Mouse (Mus musculus): ENCODE results near the gene Map2k7. TPM values are rescaled to one million over a fixed set of nuclear protein-coding genes. Genes with fewer than 3 reads are reported as not detected.
"Not testable (repeated sequence)": the region's sequence is repeated elsewhere in the genome, so short reads cannot be mapped to it uniquely, and the experiment has no call there.

The Map2k7 gene
- polyA plus RNA-seq, 1 experiment = 35.0 TPM

DNA sequence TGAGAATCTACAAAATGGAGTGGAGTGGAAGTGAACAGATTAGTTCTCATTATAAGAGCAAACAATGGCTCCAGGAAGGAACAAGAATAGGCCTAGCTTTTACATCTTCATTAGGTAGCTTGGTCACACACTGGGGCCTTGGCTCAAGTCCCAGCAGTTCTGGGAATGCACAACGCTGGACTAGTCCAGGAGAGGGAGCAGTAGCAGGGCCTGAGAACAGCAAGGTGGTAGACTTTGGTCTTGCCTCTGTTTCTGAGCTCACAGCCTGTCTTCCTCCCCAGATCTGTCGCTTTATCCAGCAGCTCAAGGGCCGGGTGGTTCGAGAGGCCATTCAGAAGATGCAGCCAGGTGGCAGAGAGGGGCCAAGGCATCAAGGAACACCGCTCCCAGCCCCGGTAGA is 15.5 kb downstream of the Map2k7 start:
- no peaks in the 10 kb centered on the region for H3K27me3 ChIP-seq (ENCODE audit: control insufficient read depth, insufficient read depth, insufficient read length)
- H3K4me2 ChIP-seq (ENCODE audit: low read depth) = peak overlapping the region; percentile 97
- TF ChIP-seq MAX (IDR thresholded peaks at IDR 0.05; ENCODE audit: low read depth) = no peak
- no peak for TF ChIP-seq SRF (IDR thresholded peaks at IDR 0.05; ENCODE audit: control insufficient read depth, insufficient read length, low read depth)
- no peak for TF ChIP-seq REST (IDR thresholded peaks at IDR 0.05; ENCODE audit: insufficient read depth, insufficient read length)
- TF ChIP-seq TCF12 (IDR thresholded peaks at IDR 0.05; ENCODE audit: insufficient read depth, poor library complexity, severe bottlenecking) = no peak
- TF ChIP-seq E2F4 (IDR thresholded peaks at IDR 0.05; ENCODE audit: insufficient read depth) = no peak
- no peak for TF ChIP-seq MYOG (IDR thresholded peaks at IDR 0.05; ENCODE audit: control insufficient read depth in 1 of 3, insufficient read depth in 1 of 3, insufficient read length in 2 of 3, low read depth in 2 of 3)
- no peak for TF ChIP-seq MYOD1 (IDR thresholded peaks at IDR 0.05; ENCODE audit: control insufficient read depth in 1 of 3, insufficient read length in 2 of 3, low read depth in 2 of 3)
- no peak for TF ChIP-seq USF1 (IDR thresholded peaks at IDR 0.05; ENCODE audit: low read depth)
- TF ChIP-seq CEBPB (IDR thresholded peaks at IDR 0.05; ENCODE audit: insufficient read depth, poor library complexity, severe bottlenecking) = no peak
- TF ChIP-seq POLR2A (IDR thresholded peaks at IDR 0.05; ENCODE audit: insufficient read length, low read depth) = no peak
- no peak for TF ChIP-seq POLR2AphosphoS2 (IDR thresholded peaks at IDR 0.05; ENCODE audit: insufficient read length, low read depth)
- no peak for TF ChIP-seq TCF3 (IDR thresholded peaks at IDR 0.05; ENCODE audit: insufficient read length, low read depth)
- no peaks in the 10 kb centered on the region for H3K36me3 ChIP-seq (ENCODE audit: control insufficient read depth, insufficient read depth)
- H3ac ChIP-seq (ENCODE audit: control insufficient read depth, insufficient read length) = peak overlapping the region; percentile 74
- peak overlapping the region; percentile 46 for H3K4me3 ChIP-seq
- no peaks in the 10 kb centered on the region for H3K79me2 ChIP-seq (ENCODE audit: control insufficient read depth, insufficient read depth)

DNA sequence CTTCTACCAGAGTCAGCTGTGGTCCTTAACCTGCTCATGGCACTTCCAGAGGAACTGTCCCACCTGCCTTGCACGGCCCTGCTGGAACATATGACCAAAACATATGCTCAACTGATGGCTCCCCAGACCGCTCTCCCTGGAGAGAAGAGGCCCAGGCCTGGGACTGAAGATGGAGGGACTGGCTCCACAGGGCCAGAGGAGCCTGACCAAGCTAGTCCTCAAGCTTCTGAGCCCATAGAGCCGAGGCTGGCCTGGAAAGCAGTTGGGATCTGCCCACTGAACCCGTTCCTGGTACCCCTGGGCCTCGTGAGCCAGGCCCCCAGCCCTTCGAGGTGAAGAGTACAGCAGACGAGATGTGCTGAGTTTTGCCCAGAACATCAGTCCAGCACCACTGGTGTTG is 16.9 kb downstream of the Map2k7 start:
- not testable (repeated sequence) for H3ac ChIP-seq (ENCODE audit: control insufficient read depth, insufficient read length); H3K4me2 ChIP-seq (ENCODE audit: low read depth); H3K79me2 ChIP-seq (ENCODE audit: control insufficient read depth, insufficient read depth); H3K4me3 ChIP-seq; H3K27me3 ChIP-seq (ENCODE audit: control insufficient read depth, insufficient read depth, insufficient read length); H3K36me3 ChIP-seq (ENCODE audit: control insufficient read depth, insufficient read depth)

DNA sequence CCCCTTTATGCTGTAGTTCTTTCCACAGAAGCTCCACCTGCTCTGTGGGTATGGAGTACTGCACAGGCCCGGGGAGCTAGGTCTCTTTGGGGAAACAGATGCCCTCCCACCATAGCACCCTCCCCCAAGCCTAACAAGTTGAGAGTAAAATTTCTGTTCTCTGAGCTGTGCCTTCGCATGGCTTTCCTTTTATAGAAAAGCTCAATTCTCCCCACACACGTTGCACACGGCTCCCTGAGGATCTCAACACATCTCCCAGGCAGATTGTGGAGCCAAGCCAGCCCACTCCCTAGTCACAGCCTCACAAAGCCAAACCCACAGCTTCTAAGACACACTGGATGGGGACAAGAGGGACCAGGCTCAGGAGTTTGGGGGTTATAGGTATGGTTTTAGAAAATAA is 18.4 kb downstream of the Map2k7 start:
- Histone ChIP-seq H3K27me3 (ENCODE audit: control insufficient read depth, insufficient read depth, insufficient read length) (no peaks in the 10 kb centered on the region), H3K36me3 (ENCODE audit: control insufficient read depth, insufficient read depth) (peaks cover 5% of the 10 kb centered on the region), H3ac (ENCODE audit: control insufficient read depth, insufficient read length) (no peak overlapping the region), H3K4me3 (no peak overlapping the region), H3K4me2 (ENCODE audit: low read depth) (no peak overlapping the region), H3K79me2 (ENCODE audit: control insufficient read depth, insufficient read depth) (no peaks in the 10 kb centered on the region)
- TF ChIP-seq E2F4 (IDR thresholded peaks at IDR 0.05; ENCODE audit: insufficient read depth) = no peak

DNA sequence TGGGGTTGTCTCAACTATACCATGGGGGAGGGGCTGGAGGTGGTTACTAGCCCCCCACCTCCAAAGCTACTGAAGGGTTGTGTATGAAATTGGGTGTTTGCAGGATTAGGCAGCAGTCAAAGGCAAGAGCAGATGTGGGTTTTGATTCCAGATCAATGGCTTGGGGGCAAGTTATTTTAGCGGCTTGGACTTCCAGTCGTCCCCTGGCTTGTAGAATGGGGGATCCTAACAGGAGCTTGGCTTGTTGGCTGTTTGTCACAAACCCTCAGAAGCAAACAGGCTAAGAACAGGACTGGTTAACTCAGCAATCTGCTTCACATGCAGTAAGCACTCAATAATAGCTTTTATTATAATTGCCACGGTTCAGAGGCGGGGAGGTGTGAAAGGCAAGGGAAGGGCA is 18.8 kb downstream of the Map2k7 start:
- Histone ChIP-seq H3ac (ENCODE audit: control insufficient read depth, insufficient read length) (no peak overlapping the region), H3K4me3 (no peak overlapping the region), H3K79me2 (ENCODE audit: control insufficient read depth, insufficient read depth) (no peaks in the 10 kb centered on the region), H3K27me3 (ENCODE audit: control insufficient read depth, insufficient read depth, insufficient read length) (no peaks in the 10 kb centered on the region), H3K4me2 (ENCODE audit: low read depth) (no peak overlapping the region), H3K36me3 (ENCODE audit: control insufficient read depth, insufficient read depth) (peaks cover 5% of the 10 kb centered on the region)
- TF ChIP-seq TCF12 (IDR thresholded peaks at IDR 0.05; ENCODE audit: insufficient read depth, poor library complexity, severe bottlenecking) (no peak), TCF3 (IDR thresholded peaks at IDR 0.05; ENCODE audit: insufficient read length, low read depth) (no peak), MYOD1 (IDR thresholded peaks at IDR 0.05; ENCODE audit: control insufficient read depth in 1 of 3, insufficient read length in 2 of 3, low read depth in 2 of 3) (no peak)

DNA sequence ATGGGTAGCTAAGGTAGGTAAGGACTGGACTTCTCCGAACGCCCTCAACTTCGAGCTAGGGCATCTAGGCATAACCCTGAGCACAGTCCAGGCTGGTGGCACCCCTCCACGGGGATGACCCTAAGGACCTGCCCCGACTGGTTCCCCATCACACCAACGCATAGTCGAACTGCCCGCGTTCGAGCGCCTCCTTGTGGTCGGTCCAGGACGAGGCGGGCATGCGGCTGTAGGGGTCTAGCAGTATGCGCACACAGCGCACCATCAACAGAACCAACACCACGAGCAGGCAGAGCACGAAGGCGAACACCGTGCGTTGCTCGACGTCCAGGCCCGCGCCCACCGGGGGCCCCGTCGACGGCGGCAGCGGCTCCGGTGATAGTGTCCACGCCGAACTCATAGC is 19.7 kb downstream of the Map2k7 start:
- Histone ChIP-seq H3K79me2 (ENCODE audit: control insufficient read depth, insufficient read depth) (no peaks in the 10 kb centered on the region), H3K36me3 (ENCODE audit: control insufficient read depth, insufficient read depth) (peaks cover 9% of the 10 kb centered on the region), H3K4me3 (peak overlapping the region; percentile 31), H3K27me3 (ENCODE audit: control insufficient read depth, insufficient read depth, insufficient read length) (no peaks in the 10 kb centered on the region), H3ac (ENCODE audit: control insufficient read depth, insufficient read length) (peak overlapping the region; percentile 22), H3K4me2 (ENCODE audit: low read depth) (peak overlapping the region; percentile 77)
- TF ChIP-seq POLR2AphosphoS2 (IDR thresholded peaks at IDR 0.05; ENCODE audit: insufficient read length, low read depth) (peak; percentile 22), MAX (IDR thresholded peaks at IDR 0.05; ENCODE audit: low read depth) (no peak), POLR2A (IDR thresholded peaks at IDR 0.05; ENCODE audit: insufficient read length, low read depth) (no peak), CEBPB (IDR thresholded peaks at IDR 0.05; ENCODE audit: insufficient read depth, poor library complexity, severe bottlenecking) (no peak)

DNA sequence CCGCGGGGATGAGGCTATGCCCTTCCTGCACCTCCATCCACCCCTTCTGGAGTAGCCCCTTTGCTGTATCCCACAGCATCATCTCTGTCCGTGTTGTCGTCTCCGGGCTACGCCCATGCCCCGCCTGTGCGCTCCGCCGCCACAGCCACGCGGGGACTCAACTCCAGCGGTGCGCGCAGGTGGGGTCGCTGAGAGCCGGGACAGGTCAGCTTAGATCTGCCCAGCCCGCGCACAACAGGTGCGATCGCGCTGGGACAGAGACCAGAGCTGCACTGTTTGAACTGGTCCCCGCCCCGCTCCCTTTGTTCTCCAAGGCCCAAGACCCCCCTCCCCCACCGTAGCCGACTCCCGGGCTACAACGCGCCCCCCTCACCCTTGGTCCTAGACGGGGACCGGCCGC is 20.1 kb downstream of the Map2k7 start:
- Histone ChIP-seq H3K4me3 (peak overlapping the region; percentile 31), H3ac (ENCODE audit: control insufficient read depth, insufficient read length) (peak overlapping the region; percentile 22), H3K27me3 (ENCODE audit: control insufficient read depth, insufficient read depth, insufficient read length) (no peaks in the 10 kb centered on the region), H3K36me3 (ENCODE audit: control insufficient read depth, insufficient read depth) (peaks cover 9% of the 10 kb centered on the region), H3K4me2 (ENCODE audit: low read depth) (peak overlapping the region; percentile 77), H3K79me2 (ENCODE audit: control insufficient read depth, insufficient read depth) (no peaks in the 10 kb centered on the region)
- TF ChIP-seq POLR2AphosphoS2 (IDR thresholded peaks at IDR 0.05; ENCODE audit: insufficient read length, low read depth) = peak; percentile 43
- TF ChIP-seq MYOG (IDR thresholded peaks at IDR 0.05; ENCODE audit: control insufficient read depth in 1 of 3, insufficient read depth in 1 of 3, insufficient read length in 2 of 3, low read depth in 2 of 3) = peak in 1 of 3 experiments; percentile 4
- no peak for TF ChIP-seq E2F4 (IDR thresholded peaks at IDR 0.05; ENCODE audit: insufficient read depth)
- TF ChIP-seq CEBPB (IDR thresholded peaks at IDR 0.05; ENCODE audit: insufficient read depth, poor library complexity, severe bottlenecking) = no peak
- TF ChIP-seq MYOD1 (IDR thresholded peaks at IDR 0.05; ENCODE audit: control insufficient read depth in 1 of 3, insufficient read length in 2 of 3, low read depth in 2 of 3) = peak in 2 of 3 experiments; percentile 32 to 46
- no peak for TF ChIP-seq TCF12 (IDR thresholded peaks at IDR 0.05; ENCODE audit: insufficient read depth, poor library complexity, severe bottlenecking)
- no peak for TF ChIP-seq USF1 (IDR thresholded peaks at IDR 0.05; ENCODE audit: low read depth)
